Mouse (Mus musculus) thymus, adult 2 months (tissue): ENCODE results near the gene Ica1l.

Source experiments
- CTCF ChIP-seq: fragments of 200-500 bp; IDR thresholded peaks from 2 replicates; pipeline ENCODE4 v1.5.1; 2012; ENCODE audit warnings: mild to moderate bottlenecking, control low read depth, low read length, moderate library complexity, borderline replicate concordance; ENCODE audit not compliant: control insufficient read depth, poor library complexity, insufficient read depth; ENCODE audit errors: extremely low read depth
- POLR2A ChIP-seq: fragments of 200-500 bp; IDR thresholded peaks from 2 replicates; pipeline ENCODE4 v1.6.1; 2012; ENCODE audit warnings: mild to moderate bottlenecking, low read length, control low read depth, moderate library complexity; ENCODE audit not compliant: control insufficient read depth, poor library complexity, insufficient read depth; ENCODE audit errors: extremely low read depth

- no peak for TF ChIP-seq CTCF
- no peak for TF ChIP-seq POLR2A
These were observed 13.3 kb upstream of the Ica1l start for GRCm38 (mm10) chr1:60056310-60056709.
